Mouse (Mus musculus) midbrain, embryonic 13.5 days (tissue): ENCODE measurements at regions not wholly inside any gene's neighbourhood (a gene's known extent, or its start where the extent isn't known, plus 50 kb on each side); places are given as distances from the start of the nearest gene placed in this dataset.

Experiments used
- ATAC-seq: fragments of 200-750 bp; cut with Nextera tagmentation; 2 replicates; pipeline ENCODE4 v1.8.0; 2017; ENCODE audit warnings: mild to moderate bottlenecking, moderate TSS enrichment, moderate library complexity
- H3K27ac ChIP-seq: fragments of 300-500 bp; sonication (generic); 2 replicates; pipeline ENCODE4 v1.5.1; 2015; ENCODE audit warnings: inconsistent platforms, mild to moderate bottlenecking, moderate library complexity
- H3K27me3 ChIP-seq: fragments of 300-500 bp; sonication (generic); 2 replicates; pipeline ENCODE4 v1.6.1; 2015; ENCODE audit warnings: mild to moderate bottlenecking, inconsistent platforms
- H3K36me3 ChIP-seq: fragments of 300-500 bp; sonication (generic); 2 replicates; pipeline ENCODE4 v1.6.1; 2015; ENCODE audit warnings: mild to moderate bottlenecking, inconsistent platforms
- H3K4me1 ChIP-seq: fragments of 300-500 bp; sonication (generic); replicated peaks from 2 replicates; pipeline ENCODE4 v1.6.1; 2015; ENCODE audit warnings: inconsistent platforms
- H3K4me2 ChIP-seq: fragments of 300-500 bp; sonication (generic); replicated peaks from 2 replicates; pipeline ENCODE4 v1.6.1; 2015; ENCODE audit warnings: moderate library complexity, mild to moderate bottlenecking, inconsistent platforms
- H3K4me3 ChIP-seq: fragments of 300-500 bp; sonication (generic); replicated peaks from 2 replicates; pipeline ENCODE4 v1.5.1; 2015; ENCODE audit warnings: mild to moderate bottlenecking, inconsistent platforms
- H3K9ac ChIP-seq: fragments of 300-500 bp; sonication (generic); replicated peaks from 2 replicates; pipeline ENCODE4 v1.6.1; 2015; ENCODE audit warnings: mild to moderate bottlenecking, inconsistent platforms
- H3K9me3 ChIP-seq: fragments of 300-500 bp; sonication (generic); 2 replicates; pipeline ENCODE4 v1.6.1; 2016; ENCODE audit warnings: mild to moderate bottlenecking, inconsistent platforms
- WGBS: fragments of 180-500 bp; shearing (Covaris S2); methylation state at CpG from one replicate; pipeline ENCODE4 v1.1.7; 2015; 5-methylcytosine and 5-hydroxymethylcytosine counted together

GRCm38 (mm10) chr3:62823892-62824291, 219.0 kb upstream of the Gpr149 start:
- no peaks in the 10 kb centered on the region for H3K36me3 ChIP-seq
- ATAC-seq: no peak
- H3K4me1 ChIP-seq: no peaks in the 10 kb centered on the region
- no peaks in the 10 kb centered on the region for H3K9me3 ChIP-seq
- no peak overlapping the region for H3K27ac ChIP-seq
- no peak overlapping the region for H3K4me2 ChIP-seq
- H3K9ac ChIP-seq: no peak overlapping the region
- no peak overlapping the region for H3K4me3 ChIP-seq
- 85% methylated on average over 3 of the region's 3 CpGs for WGBS
- no peaks in the 10 kb centered on the region for H3K27me3 ChIP-seq

DNA sequence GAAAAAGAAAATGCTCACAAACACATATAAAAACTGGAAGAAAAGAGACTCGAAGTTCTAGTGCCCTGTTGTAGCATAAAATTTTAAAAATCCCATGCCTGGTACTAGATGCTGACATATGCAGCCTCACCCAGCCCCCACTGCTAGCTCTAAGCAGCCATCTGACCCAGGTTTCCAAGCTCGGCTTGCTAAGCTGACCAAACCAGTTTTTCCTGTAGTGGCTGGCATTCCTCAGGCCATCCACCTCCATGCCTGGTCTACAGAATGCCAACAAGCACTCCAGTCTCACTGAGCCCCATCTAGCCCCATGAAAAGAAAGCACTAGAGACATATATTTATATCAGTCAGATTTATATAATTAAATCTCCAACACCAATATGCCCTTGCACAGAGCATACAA, 196.1 kb upstream of the Gpr149 start:
- Histone ChIP-seq H3K36me3 (no peaks in the 10 kb centered on the region), H3K27ac (no peak overlapping the region), H3K27me3 (no peaks in the 10 kb centered on the region), H3K4me2 (no peak overlapping the region), H3K9ac (no peak overlapping the region), H3K4me1 (no peaks in the 10 kb centered on the region), H3K4me3 (no peak overlapping the region), H3K9me3 (no peaks in the 10 kb centered on the region)
- no peak for ATAC-seq
- 55% methylated on average over 2 of the region's 2 CpGs for WGBS

DNA sequence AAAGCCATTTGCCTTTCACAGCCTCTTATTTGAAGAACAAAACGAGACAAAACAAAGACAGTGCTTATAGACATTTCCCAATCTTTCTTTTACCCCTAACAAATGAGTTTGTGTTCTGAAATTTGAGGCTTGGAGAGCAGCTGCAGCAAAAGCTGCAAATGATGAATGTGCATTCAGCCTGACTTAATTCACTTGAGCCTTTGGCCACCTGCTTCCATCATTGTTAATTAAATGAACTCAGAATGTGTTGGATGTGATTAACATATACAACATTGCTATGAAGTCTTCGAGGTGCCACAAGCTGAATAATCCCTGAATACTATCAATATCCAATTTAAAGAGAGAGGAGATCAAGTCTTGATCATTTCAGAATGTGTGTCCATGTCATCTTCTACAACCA, 181.3 kb upstream of the Gpr149 start:
- Histone ChIP-seq H3K4me3 (no peak overlapping the region), H3K27me3 (no peaks in the 10 kb centered on the region)
- 8% methylated on average over 2 of the region's 2 CpGs for WGBS

More for the DNA sequence above, 181.3 kb upstream of the Gpr149 start:
- ATAC-seq: no peak
- Histone ChIP-seq H3K36me3 (no peaks in the 10 kb centered on the region), H3K4me1 (peaks cover 6% of the 10 kb centered on the region; the same call in 1 of the 2 replicates), H3K27ac (no peak overlapping the region), H3K9ac (no peak overlapping the region), H3K4me2 (no peak overlapping the region), H3K9me3 (no peaks in the 10 kb centered on the region; the same call in 1 of the 2 replicates)
